Mouse (Mus musculus) hindbrain, embryonic 14.5 days (tissue): ENCODE data around the gene Trpc4. TPM values are rescaled to one million over a fixed set of nuclear protein-coding genes. Genes with fewer than 3 reads are reported as not detected.

Source experiments
- ATAC-seq: fragments of 200-750 bp; cut with Nextera tagmentation; 2 replicates; pipeline ENCODE4 v1.8.0; 2017; ENCODE audit warnings: moderate number of reproducible peaks, mild to moderate bottlenecking, moderate TSS enrichment, moderate library complexity; ENCODE audit not compliant: low FRiP score
- DNase-seq: peaks from one replicate; pipeline ENCODE4 v3.0.0-alpha.2; 2015; ENCODE audit warnings: low spot score
- H3K27ac ChIP-seq: fragments of 300-500 bp; sonication (generic); 2 replicates; pipeline ENCODE4 v1.5.1; 2014; ENCODE audit warnings: mild to moderate bottlenecking, moderate library complexity
- H3K27me3 ChIP-seq: fragments of 300-500 bp; sonication (generic); 2 replicates; pipeline ENCODE4 v1.6.1; 2014; ENCODE audit warnings: mild to moderate bottlenecking, low read length, mixed read lengths; ENCODE audit not compliant: control insufficient read depth, insufficient read depth
- H3K36me3 ChIP-seq: fragments of 300-500 bp; sonication (generic); replicated peaks from 2 replicates; pipeline ENCODE4 v1.6.1; 2014; ENCODE audit not compliant: control insufficient read depth, insufficient read depth
- H3K4me1 ChIP-seq: fragments of 300-500 bp; sonication (generic); replicated peaks from 2 replicates; pipeline ENCODE4 v1.6.1; 2014; ENCODE audit warnings: antibody characterized with exemption, low read length, mixed read lengths; ENCODE audit not compliant: control insufficient read depth, insufficient read depth
- H3K4me2 ChIP-seq: fragments of 300-500 bp; sonication (generic); replicated peaks from 2 replicates; pipeline ENCODE4 v1.6.1; 2014; ENCODE audit warnings: mild to moderate bottlenecking, moderate library complexity
- H3K4me3 ChIP-seq: fragments of 300-500 bp; sonication (generic); replicated peaks from 2 replicates; pipeline ENCODE4 v1.5.1; 2014; ENCODE audit warnings: mild to moderate bottlenecking, low read length
- H3K9ac ChIP-seq: fragments of 300-500 bp; sonication (generic); 2 replicates; pipeline ENCODE4 v1.6.1; 2014
- H3K9me3 ChIP-seq: fragments of 300-500 bp; sonication (generic); 2 replicates; pipeline ENCODE4 v1.6.1; 2016; ENCODE audit warnings: low read length; ENCODE audit not compliant: control insufficient read depth
- WGBS: fragments of 180-500 bp; shearing (Covaris S2); extraction: QIAGEN DNeasy Blood & Tissue Kit; methylation state at CpG from one replicate; pipeline ENCODE4 v1.1.7; 2014; 5-methylcytosine and 5-hydroxymethylcytosine counted together
- polyA plus RNA-seq: library from polyadenylated mRNA; unstranded; fragments of >200 nt; fragmentation: Nextera tagmentation; extraction: Ambion mirVana; gene quantifications from 2 replicates; pipeline ENCODE4 v1.2.1, GENCODE M21; 2014

Gene Trpc4
- polyA plus RNA-seq = 4.8 and 6.5 TPM in 2 replicates

- H3K27me3 ChIP-seq = peaks cover 22% of the 10 kb centered on the region
- H3K9me3 ChIP-seq = no peaks in the 10 kb centered on the region
- peak within 1 kb of the TSS; percentile 65 for H3K9ac ChIP-seq
- no peak within 1 kb of the TSS; the same call in 1 of the 2 replicates for H3K27ac ChIP-seq
- ATAC-seq = peak; percentile 77
- DNase-seq = peak; percentile 32
- peak within 1 kb of the TSS; percentile 59 for H3K4me3 ChIP-seq
- H3K4me1 ChIP-seq = 0 out of 2 replicates have a peak, but pooled peaks cover 4% of the 10 kb centered on the region
- no peaks in the 10 kb centered on the region for H3K36me3 ChIP-seq
- WGBS = under 1% methylated on average over 36 of the region's 36 CpGs
- peak within 1 kb of the TSS; percentile 99 for H3K4me2 ChIP-seq
Observed at GRCm38 (mm10) chr3:54155639-54156315, at the start of gene Trpc4. TSS of gene Trpc4 (plus strand) at chr3:54156035.

- Histone ChIP-seq H3K9me3 (no peaks in the 10 kb centered on the region), H3K27me3 (no peaks in the 10 kb centered on the region), H3K4me2 (no peak overlapping the region), H3K9ac (no peak overlapping the region), H3K36me3 (no peaks in the 10 kb centered on the region), H3K4me3 (no peak overlapping the region), H3K4me1 (no peaks in the 10 kb centered on the region), H3K27ac (no peak overlapping the region)
- DNase-seq (no peak), ATAC-seq (no peak)
- 89% methylated on average over 9 of the region's 9 CpGs for WGBS
Observed at GRCm38 (mm10) chr3:54111489-54111888, 44.3 kb upstream of the Trpc4 start.

GRCm38 (mm10) chr3:54135376-54135775, 20.5 kb upstream of the Trpc4 start:
- Histone ChIP-seq H3K9me3 (no peaks in the 10 kb centered on the region), H3K4me3 (no peak overlapping the region), H3K27ac (no peak overlapping the region), H3K4me2 (no peak overlapping the region), H3K36me3 (no peaks in the 10 kb centered on the region), H3K4me1 (no peaks in the 10 kb centered on the region), H3K27me3 (no peaks in the 10 kb centered on the region), H3K9ac (no peak overlapping the region)
- DNase-seq (no peak), ATAC-seq (no peak)
- 79% methylated on average over 5 of the region's 5 CpGs for WGBS

GRCm38 (mm10) chr3:54141376-54141775, 14.5 kb upstream of the Trpc4 start:
- DNase-seq (no peak), ATAC-seq (no peak)
- H3K4me1 ChIP-seq = no peaks in the 10 kb centered on the region
- H3K9me3 ChIP-seq = no peaks in the 10 kb centered on the region
- no peaks in the 10 kb centered on the region for H3K27me3 ChIP-seq
- no peak overlapping the region for H3K4me2 ChIP-seq
- 97% methylated on average over 2 of the region's 2 CpGs for WGBS
- H3K27ac ChIP-seq = no peak overlapping the region
- H3K9ac ChIP-seq = no peak overlapping the region
- H3K36me3 ChIP-seq = no peaks in the 10 kb centered on the region
- no peak overlapping the region for H3K4me3 ChIP-seq

GRCm38 (mm10) chr3:54154844-54155638, 794 bp upstream of the Trpc4 start:
- Histone ChIP-seq H3K9me3 (no peaks in the 10 kb centered on the region), H3K4me1 (0 out of 2 replicates have a peak, but pooled peaks cover 4% of the 10 kb centered on the region), H3K36me3 (no peaks in the 10 kb centered on the region), H3K4me3 (peak overlapping the region; percentile 59), H3K9ac (peak overlapping the region; percentile 65), H3K27ac (no peak overlapping the region), H3K4me2 (peak overlapping the region; percentile 99), H3K27me3 (peaks cover 22% of the 10 kb centered on the region)
- peak; percentile 93 for ATAC-seq
- WGBS = 3% methylated on average over 16 of the region's 16 CpGs
- DNase-seq = peak; percentile 75

- ATAC-seq = peak; percentile 18; the same call in 1 of the 2 replicates
- peak overlapping the region; percentile 65 for H3K9ac ChIP-seq
Observed at GRCm38 (mm10) chr3:54156316-54157000, 623 bp downstream of the Trpc4 start.

GRCm38 (mm10) chr3:54170701-54171100, 14.9 kb downstream of the Trpc4 start:
- ATAC-seq (no peak), DNase-seq (no peak)
- Histone ChIP-seq H3K9ac (no peak overlapping the region), H3K4me2 (no peak overlapping the region), H3K4me3 (no peak overlapping the region), H3K9me3 (no peaks in the 10 kb centered on the region), H3K27me3 (no peaks in the 10 kb centered on the region), H3K4me1 (no peaks in the 10 kb centered on the region), H3K27ac (no peak overlapping the region), H3K36me3 (no peaks in the 10 kb centered on the region)

More at GRCm38 (mm10) chr3:54156316-54157000, 623 bp downstream of the Trpc4 start:
- peaks cover 22% of the 10 kb centered on the region for H3K27me3 ChIP-seq
- peak; percentile 45 for DNase-seq
- no peaks in the 10 kb centered on the region for H3K36me3 ChIP-seq
- 0 out of 2 replicates have a peak, but pooled peaks cover 4% of the 10 kb centered on the region for H3K4me1 ChIP-seq
- peak overlapping the region; percentile 99 for H3K4me2 ChIP-seq
- under 1% methylated on average over 28 of the region's 28 CpGs for WGBS
- peak overlapping the region; percentile 59 for H3K4me3 ChIP-seq
- H3K27ac ChIP-seq = no peak overlapping the region; the same call in 1 of the 2 replicates
- no peaks in the 10 kb centered on the region for H3K9me3 ChIP-seq

GRCm38 (mm10) chr3:54177296-54177695, 21.5 kb downstream of the Trpc4 start:
- Histone ChIP-seq H3K27me3 (no peaks in the 10 kb centered on the region), H3K4me1 (no peaks in the 10 kb centered on the region), H3K4me3 (no peak overlapping the region), H3K9me3 (0 out of 2 replicates have a peak, but pooled peaks cover 10% of the 10 kb centered on the region), H3K9ac (no peak overlapping the region), H3K4me2 (no peak overlapping the region), H3K27ac (no peak overlapping the region), H3K36me3 (no peaks in the 10 kb centered on the region)
- no peak for ATAC-seq
- DNase-seq = no peak
- 91% methylated on average over 1 of the region's 1 CpGs for WGBS
